Mouse (Mus musculus) spleen, adult 12 weeks (tissue): ENCODE data around the gene Rhbg.

Experiments used
- DNase-seq: peaks from one replicate; pipeline ENCODE4 v3.0.0; 2022; ENCODE audit warnings: low spot score

Rhbg gene

GRCm38 (mm10) chr3:88227976-88228375 is 26.5 kb downstream of the Rhbg start:
- DNase-seq = no peak

DNA sequence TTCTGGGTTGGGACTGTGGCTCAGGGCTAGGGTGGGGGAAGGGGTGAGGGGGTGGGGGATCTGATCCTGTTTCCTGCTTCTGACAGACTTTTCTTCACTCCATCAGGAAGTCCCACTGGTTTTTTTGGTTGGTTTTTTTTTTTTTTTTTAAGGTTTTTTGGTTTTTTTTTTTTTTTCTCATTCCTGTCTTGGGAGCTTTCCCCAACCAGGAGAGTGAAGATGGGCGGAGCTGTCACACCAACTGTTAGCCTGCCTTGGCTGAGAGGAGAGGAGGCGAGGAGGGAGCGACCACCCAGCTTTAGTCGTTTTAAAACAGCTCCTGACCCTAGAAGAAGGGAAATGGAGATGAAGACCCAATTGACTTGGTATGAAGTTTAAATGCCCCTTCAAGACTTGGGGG is 27.2 kb downstream of the Rhbg start:
- no peak for DNase-seq

DNA sequence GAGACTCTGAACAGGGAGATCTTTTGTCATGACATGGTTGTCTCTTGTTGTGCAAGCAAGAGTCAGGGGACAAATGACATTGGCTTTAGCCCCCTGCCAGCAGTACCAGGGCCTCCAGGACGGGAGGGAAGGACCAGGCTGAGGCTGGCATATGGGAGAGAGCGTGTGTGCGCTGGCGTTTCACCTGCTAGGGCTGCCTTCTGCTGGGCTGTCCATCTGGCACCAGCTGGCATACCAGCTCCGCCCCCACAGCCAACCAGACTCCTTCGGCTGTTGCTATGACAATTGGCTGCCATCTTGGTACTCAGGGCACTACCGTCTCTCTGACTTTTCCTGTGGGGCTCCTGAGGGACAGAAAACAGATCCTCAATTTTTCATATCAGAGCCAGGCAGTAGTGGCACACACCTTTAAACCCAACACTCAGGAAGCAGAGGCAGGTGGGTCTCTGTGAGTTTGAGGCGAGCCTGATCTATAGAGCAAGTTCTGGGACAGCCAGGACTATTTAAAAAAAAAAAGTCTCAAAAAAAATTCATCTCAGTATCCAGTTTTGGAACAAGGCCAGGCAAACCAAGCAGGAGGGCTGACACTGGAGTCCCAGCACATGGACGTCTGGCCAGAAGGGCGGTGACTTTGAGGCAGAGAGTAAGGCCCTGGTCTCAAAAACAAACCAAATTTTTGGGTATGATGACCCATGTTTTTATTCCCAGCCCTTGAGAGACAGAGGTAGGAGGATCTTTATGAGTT is 28.2 kb downstream of the Rhbg start:
- DNase-seq = no peak

GRCm38 (mm10) chr3:88224929-88225328 is 29.6 kb downstream of the Rhbg start:
- no peak for DNase-seq

GRCm38 (mm10) chr3:88222446-88222845 is 32.1 kb downstream of the Rhbg start:
- no peak for DNase-seq

GRCm38 (mm10) chr3:88221519-88222390 is 32.8 kb downstream of the Rhbg start:
- DNase-seq = no peak

DNA sequence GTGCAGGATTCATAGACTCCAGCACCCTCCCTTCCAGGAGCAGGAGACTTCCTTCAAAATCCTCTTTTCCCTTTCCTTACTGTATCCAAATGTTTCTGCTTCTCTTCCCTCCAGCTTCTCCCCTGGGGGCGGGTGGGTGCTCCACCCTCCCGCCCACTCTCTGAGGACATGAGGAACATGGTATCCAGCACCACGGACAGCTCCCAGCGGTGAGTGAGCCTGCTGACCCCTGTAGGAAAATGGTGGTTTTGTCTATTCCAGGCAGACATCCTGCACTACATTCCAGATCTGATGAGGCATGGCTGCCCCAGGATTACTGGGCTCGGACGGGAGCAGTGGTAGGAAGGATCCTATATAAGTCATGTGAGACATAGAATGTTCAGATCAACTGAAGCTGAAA is 33.7 kb downstream of the Rhbg start:
- no peak for DNase-seq

GRCm38 (mm10) chr3:88219940-88220339 is 34.6 kb downstream of the Rhbg start:
- DNase-seq = no peak

GRCm38 (mm10) chr3:88217679-88218078 is 36.8 kb downstream of the Rhbg start:
- DNase-seq = no peak

DNA sequence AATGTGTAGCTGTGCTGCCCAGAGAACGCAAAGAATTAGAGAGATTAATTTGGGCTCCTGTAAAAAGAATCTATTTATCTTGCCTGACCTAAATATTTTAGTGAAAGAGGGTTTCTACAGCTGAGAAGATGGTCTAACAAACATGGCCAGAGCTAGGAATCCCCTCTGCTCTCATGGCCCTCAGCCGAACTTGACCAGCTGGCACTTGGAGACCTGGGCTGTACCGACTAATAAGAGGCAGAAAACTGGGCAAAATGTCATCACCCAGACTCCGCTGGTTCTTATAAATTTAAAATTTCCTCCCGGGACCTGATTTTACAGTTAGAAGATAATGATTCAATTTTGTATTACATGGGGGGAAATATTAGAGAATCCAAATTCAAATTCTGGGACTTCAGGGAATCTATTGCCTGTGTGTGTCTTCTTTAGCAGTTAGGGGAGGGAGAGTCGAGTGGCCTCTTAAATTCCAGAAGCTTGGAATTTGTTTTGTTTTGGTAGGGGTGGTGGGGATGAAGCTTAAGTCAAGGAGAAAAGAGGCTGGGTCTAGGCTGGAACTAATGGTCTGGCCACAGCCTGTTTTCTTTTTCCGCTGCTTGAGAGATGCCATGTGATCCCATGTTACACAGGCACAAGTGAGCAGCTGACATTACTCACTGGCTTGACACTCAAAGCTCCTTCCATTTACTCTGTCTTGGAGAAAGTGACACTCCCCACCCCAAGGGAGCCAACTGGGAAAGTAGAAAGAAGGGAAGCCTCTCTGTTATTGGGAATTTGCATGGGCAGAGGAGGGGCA is 37.8 kb downstream of the Rhbg start:
- no peak for DNase-seq

- no peak for DNase-seq
Measured at GRCm38 (mm10) chr3:88216116-88216515, 38.4 kb downstream of the Rhbg start.

DNA sequence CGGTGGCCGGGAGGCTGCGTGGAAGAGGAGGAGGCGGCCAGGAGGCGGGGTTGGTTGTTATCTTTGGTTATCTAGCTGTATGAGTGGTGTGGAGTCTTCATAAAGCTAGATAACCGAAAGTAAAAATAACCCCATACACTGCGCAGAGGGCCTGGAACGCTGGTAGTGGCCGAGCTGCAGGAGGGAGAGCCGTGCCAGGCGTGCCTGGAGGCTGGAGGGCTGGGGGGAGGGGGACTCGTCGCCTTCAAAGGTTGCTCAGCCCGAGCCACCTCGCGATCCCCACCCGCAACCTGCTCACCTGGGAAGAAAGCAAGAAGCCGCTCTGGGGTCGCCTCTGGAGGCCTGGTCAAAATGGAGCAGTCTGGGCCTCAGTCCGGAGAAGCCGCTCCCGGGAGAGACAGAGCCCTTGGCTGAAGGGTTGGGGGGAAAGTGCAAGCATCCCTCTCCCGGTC is 38.9 kb downstream of the Rhbg start:
- no peak for DNase-seq

- no peak for DNase-seq
Measured at GRCm38 (mm10) chr3:88214971-88215552, 39.4 kb downstream of the Rhbg start.

DNA sequence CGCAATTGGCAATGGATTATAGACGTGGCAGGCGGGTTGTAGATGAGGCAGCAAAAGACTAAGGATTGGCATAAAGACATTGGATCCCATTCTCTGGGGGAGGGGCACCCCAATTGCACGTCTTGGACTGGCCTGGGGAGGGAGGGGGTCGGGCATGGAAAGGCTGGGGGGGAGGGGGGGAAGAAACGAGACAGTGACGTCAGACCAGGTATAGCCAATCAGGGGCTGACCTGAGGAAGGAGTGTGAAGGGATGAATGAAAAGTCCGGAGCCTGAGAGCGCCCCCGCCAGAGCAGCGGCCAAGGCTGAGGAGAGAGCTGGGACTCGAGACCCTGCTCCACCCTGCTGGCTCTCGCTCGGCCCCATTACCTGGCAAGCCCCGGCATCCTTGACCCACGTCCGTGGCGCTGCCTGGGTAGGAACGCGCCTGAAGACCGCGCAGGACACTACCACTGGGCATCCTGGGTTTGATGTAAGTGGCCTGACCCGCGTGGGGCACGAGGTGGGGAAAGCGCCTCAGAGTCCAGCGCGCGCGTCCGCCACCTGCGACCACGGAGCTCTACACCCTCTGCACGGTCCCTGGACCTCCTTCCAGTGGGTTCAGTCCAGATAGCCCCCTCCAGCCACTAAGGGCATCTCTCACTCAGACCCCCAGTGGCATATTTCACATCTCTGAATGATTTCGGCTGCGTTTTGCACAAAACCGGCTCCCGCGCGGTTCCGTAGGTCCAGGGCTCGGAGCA is 40.1 kb downstream of the Rhbg start:
- no peak for DNase-seq

DNA sequence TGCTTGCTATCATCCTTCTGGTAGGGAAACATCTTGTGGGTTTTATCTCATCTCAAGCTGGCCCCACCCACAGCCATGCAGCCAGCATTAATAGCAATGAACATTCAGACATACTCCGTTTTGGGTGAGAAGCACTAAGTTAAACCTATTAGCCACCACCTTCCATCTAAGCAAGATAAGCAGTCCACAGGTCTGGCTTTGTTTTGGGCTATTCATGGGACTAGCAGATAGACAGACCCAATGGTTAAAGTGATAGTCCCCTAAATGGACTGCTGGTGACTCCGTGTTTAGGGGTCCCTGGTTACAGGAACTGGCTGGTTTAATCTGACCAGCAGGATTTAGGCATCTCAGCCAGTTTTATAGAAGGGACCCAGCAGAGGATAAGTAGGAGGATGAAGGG is 41.5 kb downstream of the Rhbg start:
- DNase-seq = no peak

DNA sequence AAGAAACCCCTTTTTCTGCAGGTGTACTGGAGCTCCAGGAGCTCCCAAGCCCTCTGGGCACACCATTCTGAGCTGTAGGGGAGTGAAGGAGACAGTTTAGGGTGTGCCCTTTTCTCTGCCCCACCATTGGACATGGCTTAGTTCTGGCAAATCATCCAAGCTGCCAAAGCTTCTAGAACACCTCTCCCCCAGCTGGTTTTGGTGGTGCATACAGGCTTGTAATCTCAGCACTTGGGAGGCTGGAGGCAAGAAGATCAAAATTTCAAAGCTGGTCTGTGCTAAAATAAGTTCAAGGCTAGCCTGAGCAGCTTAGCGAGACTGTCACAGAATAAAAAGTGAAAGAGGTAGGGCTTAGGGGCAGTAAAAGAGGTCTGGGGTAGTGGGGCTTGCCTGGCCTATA is 42.2 kb downstream of the Rhbg start:
- DNase-seq = no peak

- no peak for DNase-seq
Measured at GRCm38 (mm10) chr3:88210918-88211317, 43.6 kb downstream of the Rhbg start.

- no peak for DNase-seq
Measured at GRCm38 (mm10) chr3:88210121-88210520, 44.4 kb downstream of the Rhbg start.

GRCm38 (mm10) chr3:88209306-88209705 is 45.2 kb downstream of the Rhbg start:
- DNase-seq = no peak

GRCm38 (mm10) chr3:88208226-88208720 is 46.2 kb downstream of the Rhbg start:
- DNase-seq = no peak

DNA sequence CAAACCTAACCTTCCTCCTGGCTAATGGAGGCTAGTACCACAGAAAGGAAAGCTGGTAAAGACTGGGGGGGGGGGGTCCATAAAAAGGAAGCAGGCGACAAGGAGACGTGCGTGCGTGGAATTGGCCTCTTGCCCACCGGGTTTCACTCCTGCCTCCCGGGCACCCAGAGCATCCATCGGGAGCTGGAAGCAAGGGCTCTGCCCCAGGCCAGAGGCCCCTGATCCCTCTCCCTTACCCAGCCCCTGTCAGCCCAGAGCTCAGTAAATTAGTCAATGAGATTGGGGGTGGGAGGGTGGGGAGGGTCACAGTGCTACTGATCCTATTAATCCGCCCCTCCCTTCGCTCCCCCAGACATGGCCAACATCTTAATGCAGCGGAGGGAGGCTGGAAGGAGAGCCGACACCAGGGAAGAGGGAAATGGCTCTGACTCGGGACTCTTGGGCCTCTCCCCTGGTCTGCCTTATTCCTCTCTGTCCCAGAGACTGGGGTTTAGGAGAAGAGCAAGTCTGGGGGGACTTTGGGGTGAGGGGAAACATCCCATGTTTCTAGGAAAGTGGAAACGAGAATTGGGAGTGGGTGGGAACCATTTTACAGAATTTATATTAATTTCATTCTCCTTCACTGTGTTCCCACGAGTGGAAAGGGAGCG is 46.9 kb downstream of the Rhbg start:
- no peak for DNase-seq
